Mouse (Mus musculus) hindbrain, postnatal 0 days (tissue): ENCODE measurements around the gene Agbl4. TPM values are rescaled to one million over a fixed set of nuclear protein-coding genes. Genes with fewer than 3 reads are reported as not detected.

Experiments
- ATAC-seq: fragments of 200-750 bp; cut with Nextera tagmentation; 2 replicates; pipeline ENCODE4 v1.8.0; 2017; ENCODE audit warnings: mild to moderate bottlenecking, moderate TSS enrichment, moderate library complexity
- DNase-seq: peaks from one replicate; pipeline ENCODE4 v3.0.0-alpha.2; 2015; ENCODE audit warnings: low spot score
- H3K27ac ChIP-seq: fragments of 300-500 bp; sonication (generic); 2 replicates; pipeline ENCODE4 v1.5.1; 2014; ENCODE audit warnings: mild to moderate bottlenecking
- H3K27me3 ChIP-seq: fragments of 300-500 bp; sonication (generic); 2 replicates; pipeline ENCODE4 v1.6.1; 2014; ENCODE audit warnings: low read length, mixed read lengths; ENCODE audit not compliant: insufficient read depth
- H3K36me3 ChIP-seq: fragments of 300-500 bp; sonication (generic); 2 replicates; pipeline ENCODE4 v1.6.1; 2014; ENCODE audit warnings: low read length, mixed read lengths; ENCODE audit not compliant: insufficient read depth
- H3K4me1 ChIP-seq: fragments of 300-500 bp; sonication (generic); 2 replicates; pipeline ENCODE4 v1.6.1; 2014; ENCODE audit warnings: antibody characterized with exemption, low read length, mixed read lengths; ENCODE audit not compliant: insufficient read depth
- H3K4me2 ChIP-seq: fragments of 300-500 bp; sonication (generic); 2 replicates; pipeline ENCODE4 v1.6.1; 2014; ENCODE audit warnings: low read depth, mild to moderate bottlenecking, low read length, moderate library complexity, mixed read lengths
- H3K4me3 ChIP-seq: fragments of 300-500 bp; sonication (generic); 2 replicates; pipeline ENCODE4 v1.5.1; 2014; ENCODE audit warnings: low read length
- H3K9ac ChIP-seq: fragments of 300-500 bp; sonication (generic); replicated peaks from 2 replicates; pipeline ENCODE4 v1.6.1; 2014; ENCODE audit warnings: mild to moderate bottlenecking, low read length, moderate library complexity, mixed read lengths
- H3K9me3 ChIP-seq: fragments of 300-500 bp; sonication (generic); 2 replicates; pipeline ENCODE4 v1.6.1; 2016; ENCODE audit warnings: low read length, mixed read lengths
- CTCF ChIP-seq: IDR thresholded peaks from 2 replicates; pipeline ENCODE4 v1.5.1; 2016; ENCODE audit warnings: antibody characterized with exemption, control low read depth, low read depth
- WGBS: fragments of 180-500 bp; shearing (Covaris S2); extraction: QIAGEN DNeasy Blood & Tissue Kit; methylation state at CpG from one replicate; pipeline ENCODE4 v1.1.7; 2014; 5-methylcytosine and 5-hydroxymethylcytosine counted together
- polyA plus RNA-seq: library from polyadenylated mRNA; unstranded; fragments of >200 nt; fragmentation: Nextera tagmentation; extraction: Ambion mirVana; gene quantifications from 2 replicates; pipeline ENCODE4 v1.2.1, GENCODE M21; 2015
- total RNA-seq: library from RNA; depleted of rRNA; stranded (reverse); fragments of >200 nt; gene quantifications from 2 replicates; pipeline ENCODE4 v1.2.3, GENCODE M21; 2014

Agbl4 gene
- total and polyA plus RNA-seq, 2 experiments from 2014 or later: 2.8 to 3.9 TPM

- Histone ChIP-seq H3K4me2 (0 out of 2 replicates have a peak overlapping the region, but pooled peaks have one; percentile 4), H3K9ac (no peak overlapping the region), H3K4me3 (no peak overlapping the region), H3K27me3 (no peaks in the 10 kb centered on the region), H3K4me1 (no peaks in the 10 kb centered on the region), H3K27ac (no peak overlapping the region), H3K36me3 (no peaks in the 10 kb centered on the region), H3K9me3 (no peaks in the 10 kb centered on the region)
- ATAC-seq: peak; percentile 59
- peak; percentile 86 for DNase-seq
- TF ChIP-seq CTCF: peak; percentile 83
- WGBS: 58% methylated on average over 11 of the region's 11 CpGs
Measured at GRCm38 (mm10) chr4:111327760-111328373, 930.4 kb downstream of the Agbl4 start.

- DNase-seq: peak; percentile 9
- Histone ChIP-seq H3K9me3 (no peaks in the 10 kb centered on the region), H3K9ac (no peak overlapping the region), H3K36me3 (no peaks in the 10 kb centered on the region), H3K4me1 (no peaks in the 10 kb centered on the region), H3K4me2 (no peak overlapping the region), H3K27ac (no peak overlapping the region), H3K4me3 (no peak overlapping the region), H3K27me3 (no peaks in the 10 kb centered on the region)
- TF ChIP-seq CTCF: no peak
- ATAC-seq: no peak
- 71% methylated on average over 4 of the region's 4 CpGs for WGBS
Measured at GRCm38 (mm10) chr4:111329501-111329900, 932.0 kb downstream of the Agbl4 start.

- no peak for TF ChIP-seq CTCF
- no peak overlapping the region for H3K27ac ChIP-seq
- no peak overlapping the region for H3K4me2 ChIP-seq
- no peaks in the 10 kb centered on the region for H3K4me1 ChIP-seq
- DNase-seq (no peak), ATAC-seq (no peak)
- WGBS: 70% methylated on average over 4 of the region's 4 CpGs
- H3K4me3 ChIP-seq: no peak overlapping the region
- no peaks in the 10 kb centered on the region for H3K27me3 ChIP-seq
- no peaks in the 10 kb centered on the region for H3K9me3 ChIP-seq
- H3K36me3 ChIP-seq: no peaks in the 10 kb centered on the region
- H3K9ac ChIP-seq: no peak overlapping the region
Measured at GRCm38 (mm10) chr4:111332864-111333263, 935.4 kb downstream of the Agbl4 start.

- H3K4me1 ChIP-seq: no peaks in the 10 kb centered on the region
- DNase-seq (no peak), ATAC-seq (no peak)
- no peaks in the 10 kb centered on the region for H3K27me3 ChIP-seq
- no peaks in the 10 kb centered on the region for H3K36me3 ChIP-seq
- no peak for TF ChIP-seq CTCF
- no peaks in the 10 kb centered on the region for H3K9me3 ChIP-seq
- H3K4me3 ChIP-seq: no peak overlapping the region
- no peak overlapping the region for H3K27ac ChIP-seq
- no peak overlapping the region for H3K4me2 ChIP-seq
- WGBS: 26% methylated on average over 4 of the region's 4 CpGs
- H3K9ac ChIP-seq: no peak overlapping the region
Measured at GRCm38 (mm10) chr4:111349965-111350364, 952.5 kb downstream of the Agbl4 start.

- Histone ChIP-seq H3K4me3 (no peak overlapping the region), H3K9me3 (no peaks in the 10 kb centered on the region), H3K9ac (no peak overlapping the region), H3K36me3 (no peaks in the 10 kb centered on the region), H3K4me1 (no peaks in the 10 kb centered on the region), H3K27ac (no peak overlapping the region), H3K4me2 (no peak overlapping the region), H3K27me3 (no peaks in the 10 kb centered on the region)
- ATAC-seq: no peak
- no peak for DNase-seq
- TF ChIP-seq CTCF: no peak
- 47% methylated on average over 6 of the region's 6 CpGs for WGBS
Measured at GRCm38 (mm10) chr4:111350615-111351525, 953.4 kb downstream of the Agbl4 start.

- WGBS: 69% methylated on average over 4 of the region's 4 CpGs
Measured at GRCm38 (mm10) chr4:111356584-111357115, 959.2 kb downstream of the Agbl4 start.

More at GRCm38 (mm10) chr4:111356584-111357115, 959.2 kb downstream of the Agbl4 start:
- no peaks in the 10 kb centered on the region for H3K27me3 ChIP-seq
- no peak overlapping the region for H3K4me2 ChIP-seq
- no peaks in the 10 kb centered on the region for H3K36me3 ChIP-seq
- H3K9me3 ChIP-seq: no peaks in the 10 kb centered on the region
- TF ChIP-seq CTCF: no peak
- ATAC-seq: no peak
- no peak for DNase-seq
- no peak overlapping the region for H3K27ac ChIP-seq
- no peak overlapping the region for H3K4me3 ChIP-seq
- H3K9ac ChIP-seq: no peak overlapping the region
- no peaks in the 10 kb centered on the region for H3K4me1 ChIP-seq
